Mouse (Mus musculus) hindlimb bud, embryonic 11.5 days (tissue): ENCODE data around the gene E030018B13Rik.

ENCODE experiments used
- DNase-seq: peaks from one replicate; pipeline ENCODE4 v3.0.0-alpha.2; 2012; ENCODE audit warnings: low read depth, low spot score; ENCODE audit errors: extremely low spot score

The E030018B13Rik gene

DNA sequence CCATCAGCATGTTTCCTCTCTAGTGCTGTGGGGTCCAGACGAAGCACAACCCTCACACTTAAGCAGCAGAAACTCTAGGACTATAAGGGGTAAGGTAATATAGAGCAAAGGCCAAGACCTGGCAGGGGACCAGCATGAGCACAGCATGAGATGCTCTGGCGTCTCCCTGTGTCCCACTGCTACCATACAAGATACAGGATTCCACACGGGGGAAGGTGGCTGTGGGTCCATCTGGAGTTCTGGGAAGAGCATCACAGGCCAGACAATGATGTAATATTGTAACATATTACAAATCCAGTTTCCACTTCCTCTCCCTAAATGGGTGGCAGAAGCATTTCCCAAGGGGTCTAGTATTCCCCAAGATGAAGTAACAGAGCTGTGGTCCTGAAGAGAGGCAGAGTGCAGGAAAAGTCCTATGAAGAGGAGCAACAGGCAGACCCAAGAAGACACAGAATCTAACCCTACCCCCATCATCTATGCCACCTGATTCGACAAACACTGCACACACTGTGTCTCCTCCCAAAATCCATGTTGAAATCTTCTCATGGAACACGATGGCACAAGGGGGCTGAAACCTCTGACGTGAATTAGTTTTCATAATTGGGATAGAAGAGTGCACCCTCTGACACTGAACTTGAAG is at the start of gene E030018B13Rik:
TSS of gene E030018B13Rik (plus strand) at position 590 of the 640 bp plus-strand sequence.
- no peak for DNase-seq

DNA sequence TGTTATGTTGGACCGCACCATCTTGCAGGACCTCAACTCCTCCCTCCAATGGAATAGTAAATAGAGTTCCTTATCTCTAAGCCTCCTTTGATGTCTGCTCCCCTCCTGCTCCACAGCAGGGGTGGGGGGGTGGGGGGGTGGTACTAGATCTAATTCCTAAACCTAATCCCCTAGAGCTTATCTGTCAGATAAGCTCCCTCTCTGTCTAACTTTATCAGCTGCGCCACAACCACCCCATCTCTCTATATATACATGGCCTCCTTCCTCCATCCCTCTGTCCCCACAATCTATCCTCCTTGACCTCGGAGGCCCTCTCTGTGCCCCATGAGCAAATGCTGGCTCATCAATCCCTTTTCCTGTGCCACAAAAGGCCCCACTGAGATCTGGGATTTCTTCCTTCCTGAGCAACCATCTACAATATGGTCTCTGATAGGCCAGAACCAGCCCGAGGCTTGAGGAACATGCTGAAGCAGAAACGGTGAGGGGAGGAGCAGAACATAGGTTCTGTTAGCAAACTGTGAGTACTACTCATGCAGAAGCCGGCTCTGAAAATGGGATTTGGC is 48.2 kb upstream of the E030018B13Rik start:
- DNase-seq: no peak

GRCm38 (mm10) chr7:63871698-63872097 is 45.0 kb upstream of the E030018B13Rik start:
- DNase-seq: no peak

GRCm38 (mm10) chr7:63873880-63874279 is 42.8 kb upstream of the E030018B13Rik start:
- DNase-seq: no peak

DNA sequence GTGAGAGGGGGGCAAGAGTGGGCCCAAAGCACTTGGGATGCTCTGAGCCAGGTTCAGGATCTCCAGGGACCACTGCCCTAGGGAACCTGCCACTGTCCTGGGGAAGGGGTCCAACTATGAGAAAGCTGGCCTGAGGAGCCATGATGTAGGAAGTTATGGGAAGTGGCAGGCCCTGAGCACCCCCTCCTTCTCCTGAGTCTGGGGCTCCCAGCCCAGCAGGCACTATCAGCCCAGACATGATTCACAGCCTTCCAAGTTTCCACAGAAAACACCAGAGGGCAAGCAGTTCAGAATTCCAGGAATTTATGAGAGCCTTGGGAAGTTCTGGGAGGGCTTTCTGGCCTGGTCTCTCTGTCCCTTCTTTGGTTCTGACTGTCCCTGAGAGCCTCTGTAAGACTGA is 41.0 kb upstream of the E030018B13Rik start:
- DNase-seq: no peak

DNA sequence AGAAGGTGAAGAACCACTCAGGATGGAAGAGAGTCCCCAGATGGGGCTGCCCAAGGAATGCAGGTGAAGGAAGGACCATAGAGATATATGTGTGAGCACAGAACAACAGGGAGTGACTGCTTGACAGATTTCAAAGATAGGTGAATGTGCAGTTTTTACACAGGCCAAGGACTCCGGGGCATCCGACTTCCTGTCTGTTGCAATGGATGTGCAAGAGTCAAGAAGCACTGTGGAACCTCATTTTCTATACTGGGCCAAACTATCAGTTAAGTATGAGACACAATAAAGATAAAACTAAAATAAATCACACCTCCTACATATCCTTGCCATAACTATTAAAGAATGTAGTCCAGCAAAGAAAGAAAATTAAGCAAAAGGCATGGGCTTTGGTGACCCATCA is 40.0 kb upstream of the E030018B13Rik start:
- DNase-seq: no peak

GRCm38 (mm10) chr7:63877610-63878009 is 39.0 kb upstream of the E030018B13Rik start:
- DNase-seq: no peak

GRCm38 (mm10) chr7:63879583-63879982 is 37.1 kb upstream of the E030018B13Rik start:
- DNase-seq: no peak

DNA sequence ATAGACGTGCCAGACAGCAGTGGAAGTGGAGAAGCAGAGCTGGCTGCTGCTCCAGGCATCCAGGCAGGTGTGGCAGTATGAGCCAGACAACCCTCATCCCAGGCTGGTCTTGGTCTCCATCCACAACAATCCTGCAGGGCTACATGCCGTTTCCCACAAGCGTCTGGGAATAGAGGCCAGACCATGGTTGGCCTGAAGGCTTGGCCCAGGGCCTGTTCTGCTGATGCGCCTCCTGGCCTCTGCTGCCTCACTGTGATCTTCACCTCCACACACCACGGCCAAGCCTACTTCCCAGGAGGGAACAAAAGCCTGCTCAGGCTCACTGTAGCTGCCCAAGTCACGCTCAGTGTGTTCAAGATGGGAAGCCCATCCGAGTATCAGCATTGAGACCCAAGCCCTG is 33.9 kb upstream of the E030018B13Rik start:
- DNase-seq: no peak

- no peak for DNase-seq
These were observed 31.6 kb upstream of the E030018B13Rik start for GRCm38 (mm10) chr7:63885025-63885424.

DNA sequence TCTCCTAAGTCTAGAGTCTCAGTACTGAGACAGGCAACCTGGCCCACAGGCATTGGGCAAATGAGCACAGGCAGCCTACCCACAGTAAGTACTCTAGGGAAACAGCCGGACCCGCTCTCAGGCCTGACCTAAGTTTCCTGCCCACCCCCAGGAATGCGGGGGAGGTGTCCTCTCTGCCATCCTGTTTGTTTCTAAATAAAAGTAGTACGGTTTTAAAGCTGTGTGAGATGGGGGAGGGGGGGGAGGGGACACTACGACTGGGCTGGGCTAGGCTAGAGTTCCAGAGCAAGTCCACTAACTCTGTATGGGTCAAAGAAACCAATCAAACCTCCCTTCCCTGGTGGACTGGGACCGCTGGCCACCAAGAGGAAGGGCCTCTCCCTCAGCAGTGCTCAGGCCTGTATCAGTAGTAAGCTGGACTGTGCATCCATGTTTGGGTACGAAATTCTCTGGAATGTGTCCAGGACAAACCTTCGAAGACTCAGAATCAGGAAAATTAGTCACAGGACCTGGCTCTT is 29.6 kb upstream of the E030018B13Rik start:
- no peak for DNase-seq

- no peak for DNase-seq
These were observed 29.0 kb upstream of the E030018B13Rik start for GRCm38 (mm10) chr7:63887602-63888123.

- no peak for DNase-seq
These were observed 28.0 kb upstream of the E030018B13Rik start for GRCm38 (mm10) chr7:63888674-63889073.

DNA sequence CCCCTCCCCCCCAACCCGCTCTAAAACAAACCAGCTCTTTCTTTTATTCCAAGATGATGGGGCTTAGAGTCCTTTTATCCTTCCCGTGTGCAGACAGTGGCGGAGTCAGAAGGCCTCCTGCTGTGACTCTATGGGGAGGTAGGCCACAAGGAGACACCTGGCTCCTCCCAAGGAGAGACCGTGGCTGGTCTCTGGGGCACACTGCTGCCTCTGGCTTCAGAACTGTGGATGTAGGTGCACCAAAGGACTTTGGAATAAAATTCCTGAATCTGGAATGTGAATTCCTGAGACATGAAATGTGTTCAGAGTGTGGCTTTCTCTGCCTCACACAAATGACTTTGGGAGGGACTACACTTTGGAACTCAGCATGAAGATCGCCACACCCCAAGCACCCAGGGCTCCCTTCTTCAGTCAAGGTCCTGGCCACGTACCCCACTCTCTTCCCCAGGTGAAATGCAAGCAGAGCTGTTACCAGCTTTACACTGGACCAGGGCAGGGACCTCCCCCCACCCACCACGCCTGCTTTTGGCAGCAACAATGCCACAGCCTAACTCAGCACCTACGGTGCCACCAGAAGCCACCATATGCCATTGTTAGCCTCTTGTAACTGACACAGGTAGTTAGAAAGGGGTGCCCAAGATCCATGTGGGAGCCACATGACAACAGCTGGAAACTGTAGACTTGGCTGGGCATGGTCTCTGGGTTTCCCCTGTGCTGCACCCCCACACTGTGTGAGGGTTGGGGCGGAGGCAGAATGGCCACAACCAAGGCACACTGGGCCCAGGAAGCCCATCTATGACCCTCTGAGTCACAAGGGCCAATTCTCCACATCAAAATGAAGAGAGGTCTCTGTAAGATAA is 27.3 kb upstream of the E030018B13Rik start:
- no peak for DNase-seq

DNA sequence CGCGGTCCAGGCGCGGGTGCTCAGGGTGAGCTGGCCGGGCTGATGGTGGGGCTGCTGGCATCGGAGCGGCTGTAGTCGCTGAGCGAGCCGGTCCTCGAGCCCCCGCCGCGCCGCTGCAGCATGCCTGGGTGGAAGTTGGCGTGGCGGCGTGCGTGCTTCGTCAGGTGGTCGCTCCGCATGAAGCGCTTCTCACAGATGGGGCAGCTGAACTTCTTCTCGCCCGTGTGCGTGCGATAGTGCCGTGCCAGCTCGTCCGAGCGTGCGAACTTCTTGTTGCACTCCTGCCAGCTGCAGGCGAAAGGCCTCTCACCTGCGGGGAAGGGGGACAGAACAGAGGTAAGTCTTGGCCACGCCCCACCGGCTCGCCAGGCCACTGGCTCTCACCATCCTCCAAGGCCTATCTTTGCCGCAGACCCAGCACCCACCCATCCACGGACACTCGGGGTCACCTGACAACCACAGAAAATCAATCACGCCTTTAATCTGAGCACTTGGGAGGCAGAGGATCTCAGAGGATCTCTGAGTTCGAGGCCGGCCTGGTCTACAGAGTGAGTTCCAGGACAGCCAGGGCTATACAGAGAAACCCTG is 25.1 kb upstream of the E030018B13Rik start:
- DNase-seq: no peak

DNA sequence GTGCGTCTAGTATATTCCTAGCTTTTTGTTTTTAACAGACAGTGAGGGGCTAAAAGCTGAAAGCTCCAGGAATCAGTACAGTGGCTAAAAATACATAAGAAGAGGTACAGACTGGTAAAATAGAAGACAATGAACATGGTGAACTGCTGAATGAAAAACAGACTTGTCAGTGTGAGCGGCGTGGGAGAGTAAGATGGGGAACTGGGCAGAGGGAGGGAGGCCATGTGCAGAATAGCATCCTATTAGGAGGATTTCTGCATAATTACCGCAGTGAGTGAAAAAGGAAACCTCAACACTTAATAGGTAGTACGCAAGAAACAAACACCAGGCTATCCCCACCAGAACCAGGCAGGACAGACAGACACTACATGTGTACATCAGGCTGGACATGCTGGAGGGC is 23.5 kb upstream of the E030018B13Rik start:
- no peak for DNase-seq

DNA sequence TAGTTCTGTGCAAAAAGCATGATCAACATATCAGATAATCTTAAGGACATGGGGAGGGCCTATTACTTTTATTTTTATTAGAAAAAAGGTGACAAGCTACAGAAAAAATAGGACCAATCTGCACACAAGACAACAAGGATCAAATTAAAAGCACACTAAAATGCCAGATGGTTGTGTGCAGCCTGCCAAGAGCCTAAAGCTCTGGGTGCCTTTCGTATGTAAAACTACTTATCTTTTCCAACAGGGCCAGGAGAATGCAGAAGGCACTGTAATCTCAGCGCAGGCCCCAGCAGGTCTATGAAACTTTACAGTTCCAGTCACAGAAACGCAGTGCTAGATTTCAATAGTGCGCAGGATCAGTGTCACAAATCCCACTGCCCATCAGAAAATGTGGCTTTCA is 22.9 kb upstream of the E030018B13Rik start:
- no peak for DNase-seq

DNA sequence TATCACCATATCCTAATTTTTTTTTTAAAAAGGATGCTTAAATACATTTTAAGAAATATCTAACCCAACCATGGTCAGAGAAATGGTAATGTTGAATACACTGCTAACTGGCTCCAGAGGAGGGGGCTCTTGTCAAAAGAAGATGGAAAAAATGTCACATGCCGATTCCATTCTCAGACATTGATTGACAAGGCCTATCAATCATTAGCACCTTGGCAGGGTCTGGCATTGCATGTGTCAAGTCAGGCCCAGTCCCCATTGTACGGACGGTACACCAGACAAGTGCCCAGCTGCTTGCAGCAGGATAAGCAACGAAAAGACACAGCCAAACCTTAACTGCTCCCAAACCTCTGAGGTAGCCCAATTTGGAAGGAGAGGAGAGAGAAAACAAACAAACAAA is 22.0 kb upstream of the E030018B13Rik start:
- no peak for DNase-seq

DNA sequence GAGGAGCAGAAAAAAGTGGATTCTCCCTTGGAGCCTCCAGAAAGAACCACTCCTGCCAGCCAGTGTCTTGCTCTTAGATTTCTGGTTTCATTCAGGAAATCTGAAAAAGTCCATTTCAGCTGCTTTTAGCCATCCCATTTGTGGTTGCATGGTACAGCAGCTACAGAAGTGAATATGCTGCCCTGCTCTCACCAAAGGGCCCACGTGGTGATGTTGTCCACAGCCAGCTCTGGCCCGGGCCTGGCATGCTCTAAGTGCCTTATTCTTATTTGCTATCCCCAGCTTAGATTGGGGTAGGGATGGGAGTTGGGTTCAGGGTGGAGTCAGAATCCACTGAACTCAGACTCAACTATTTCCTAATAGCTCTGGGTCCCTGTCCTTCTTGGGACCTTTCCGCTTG is 21.4 kb upstream of the E030018B13Rik start:
- DNase-seq: no peak

DNA sequence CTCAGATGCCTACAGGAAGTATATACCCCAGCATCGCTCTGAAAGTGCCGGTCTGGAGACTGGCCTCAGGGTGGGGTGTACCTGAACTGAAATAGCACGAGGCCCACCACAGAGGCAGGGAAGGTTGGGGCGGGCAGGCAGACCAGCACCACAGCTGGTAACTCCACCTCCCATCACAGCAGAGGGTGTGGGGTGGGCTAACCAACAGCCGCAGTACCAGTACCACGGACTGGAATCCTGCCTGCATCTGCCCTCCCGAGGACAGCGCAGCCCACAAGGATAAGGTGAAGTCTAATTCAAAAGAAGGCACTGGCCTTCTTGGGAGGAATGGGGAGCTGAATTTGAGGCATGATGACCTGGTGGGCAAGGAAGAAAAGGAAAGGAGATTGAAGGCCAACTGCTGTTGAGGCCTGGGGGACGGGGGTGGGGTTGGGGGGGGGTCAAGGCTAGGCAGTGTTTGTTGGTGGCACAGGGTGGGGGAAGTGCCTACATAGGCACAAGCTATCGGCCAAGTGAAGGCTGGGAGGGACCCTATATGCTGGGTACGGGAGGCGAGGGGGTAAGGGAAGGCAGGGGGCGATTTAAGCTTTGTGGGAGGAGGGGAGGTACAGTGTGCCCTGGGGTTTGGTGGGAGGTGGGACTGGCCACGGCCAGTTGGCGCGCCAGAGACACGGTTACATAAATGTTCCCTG is 20.2 kb upstream of the E030018B13Rik start:
- DNase-seq: no peak
